In genomic region chr10:116480988-116481387, GRCm38 (mm10) we compare ENCODE assay signal across 27 mouse cellular contexts. TPM values are rescaled to one million over a fixed set of nuclear protein-coding genes. Genes with fewer than 3 reads are reported as not detected.
DNase-seq lines count a peak whose midpoint lies in the region; ATAC-seq and TF ChIP-seq lines count a peak whose summit lies in the region.
"Had no signal": no experiment of that assay in that cellular context is flagged by ENCODE, and none has a peak within 500 bp of the region (broad histone marks: within the 10 kb centered on the region; RNA-seq: fewer than 3 reads in every experiment).

No protein-coding gene starts in this region.

- DNase-seq in heart, adult 2 months = no peak
- no peak for DNase-seq in heart, postnatal 14 days
- DNase-seq in layer of hippocampus, adult 2 months (ENCODE audit: low spot score in 2 of 2) = no peak
- no peak for DNase-seq in layer of hippocampus, postnatal 10 days (ENCODE audit: low spot score in 2 of 2)
- DNase-seq in lung, postnatal 0 days (ENCODE audit: low spot score) = no peak
- no peak for DNase-seq in lung, postnatal 14 days
- no peak for DNase-seq in brain, embryonic 14.5 days (ENCODE audit: low read depth)
- DNase-seq in thymus, postnatal 0 days (ENCODE audit: low spot score) = no peak
- DNase-seq: adrenal gland, adult 2 months; cerebellum, adult 11 months; cerebellum, adult 9-10 months; cerebellum, postnatal 36 days; kidney, adult 18-20 months; layer of hippocampus, adult 9-11 months; liver, embryonic 13.5 days; retina, postnatal 1 day; right cerebral cortex, postnatal 14 days; thymus, postnatal 4 days had no signal

- TF ChIP-seq CTCF in heart, adult 2 months (IDR thresholded peaks at IDR 0.05) = peak; percentile 35
- TF ChIP-seq CTCF in layer of hippocampus, adult 2 months (conservative IDR thresholded peaks at IDR 0.05) = peak; percentile 60
- peak; percentile 28 for TF ChIP-seq CTCF in lung, postnatal 0 days (IDR thresholded peaks at IDR 0.05)
- TF ChIP-seq CTCF in brain, embryonic 14.5 days (IDR thresholded peaks at IDR 0.05; ENCODE audit: borderline replicate concordance, extremely low read depth, insufficient read depth, insufficient read length) = peak; percentile 16; the same call in 1 of the 2 replicates

- H3K4me3 ChIP-seq in heart, adult 2 months = no peak overlapping the region
- H3K4me3 ChIP-seq in layer of hippocampus, adult 2 months = no peak overlapping the region
- H3K4me3 ChIP-seq in lung, postnatal 0 days (ENCODE audit: low read depth, low read length) = no peak overlapping the region
- H3K4me3 ChIP-seq: hindbrain, embryonic 12.5 days; limb, embryonic 13.5 days; liver, embryonic 13.5 days; midbrain, embryonic 13.5 days; neural tube, embryonic 15.5 days; stomach, embryonic 15.5 days had no signal

- no peak overlapping the region for H3K4me2 ChIP-seq in lung, postnatal 0 days (replicated peaks; ENCODE audit: low read depth, low read length)
- H3K4me2 ChIP-seq: hindbrain, embryonic 12.5 days; limb, embryonic 13.5 days; liver, embryonic 13.5 days; midbrain, embryonic 13.5 days; neural tube, embryonic 15.5 days; stomach, embryonic 15.5 days had no signal

- H3K36me3 ChIP-seq in heart, adult 2 months (ENCODE audit: control insufficient read depth, insufficient read depth, low read length) = no peaks in the 10 kb centered on the region
- H3K36me3 ChIP-seq in lung, postnatal 0 days (ENCODE audit: insufficient read depth, low read length) = peaks cover 12% of the 10 kb centered on the region; the same call in 1 of the 2 replicates

- no peaks in the 10 kb centered on the region for H3K9me3 ChIP-seq in lung, postnatal 0 days (ENCODE audit: low read length)
- H3K9me3 ChIP-seq: midbrain, embryonic 13.5 days; neural tube, embryonic 15.5 days; stomach, embryonic 15.5 days had no signal

- no peaks in the 10 kb centered on the region for H3K4me1 ChIP-seq in heart, adult 2 months (ENCODE audit: control insufficient read depth, insufficient read depth, low read length)
- H3K4me1 ChIP-seq in lung, postnatal 0 days (ENCODE audit: insufficient read depth, low read depth, low read length) = no peaks in the 10 kb centered on the region
- H3K4me1 ChIP-seq: hindbrain, embryonic 12.5 days; limb, embryonic 13.5 days; midbrain, embryonic 13.5 days; neural tube, embryonic 15.5 days; stomach, embryonic 15.5 days had no signal

- ATAC-seq in lung, postnatal 0 days = no peak
- ATAC-seq: activated CD4-positive, CD25-positive, alpha-beta regulatory T cell, adult 4 months; forebrain, embryonic 14.5 days; midbrain, embryonic 13.5 days had no signal

- intact Hi-C loops in heart, adult 2 months (cut with DNase I) = no loop called here
- intact Hi-C loops in heart, postnatal 14 days (cut with DNase I) = loop anchor here (10.0 kb wide), 1 partner anchor 276 kb away; no protein-coding TSS in a partner anchor

- no peaks in the 10 kb centered on the region for H3K79me2 ChIP-seq in heart, adult 2 months (replicated peaks; ENCODE audit: control insufficient read depth, insufficient read depth, low read length)

- peaks cover 3% of the 10 kb centered on the region for H3K27me3 ChIP-seq in heart, adult 2 months (ENCODE audit: control insufficient read depth, insufficient read depth, low read length)
- no peaks in the 10 kb centered on the region for H3K27me3 ChIP-seq in lung, postnatal 0 days (replicated peaks; ENCODE audit: insufficient read depth, low read length)
- H3K27me3 ChIP-seq: hindbrain, embryonic 12.5 days; limb, embryonic 13.5 days; neural tube, embryonic 15.5 days; stomach, embryonic 15.5 days had no signal

- TF ChIP-seq EP300 in heart, adult 2 months (IDR thresholded peaks at IDR 0.05; ENCODE audit: insufficient read depth, low read depth, low read length) = no peak
- no peak for TF ChIP-seq EP300 in lung, postnatal 0 days (IDR thresholded peaks at IDR 0.05)

- no peak overlapping the region for H3K9ac ChIP-seq in heart, adult 2 months (ENCODE audit: low read depth, low read length)
- no peak overlapping the region for H3K9ac ChIP-seq in lung, postnatal 0 days (replicated peaks; ENCODE audit: low read depth)
- H3K9ac ChIP-seq: hindbrain, embryonic 12.5 days; limb, embryonic 13.5 days; liver, embryonic 13.5 days; midbrain, embryonic 13.5 days; neural tube, embryonic 15.5 days; stomach, embryonic 15.5 days had no signal

- no peak overlapping the region for H3K27ac ChIP-seq in heart, adult 2 months
- H3K27ac ChIP-seq in layer of hippocampus, adult 2 months = no peak overlapping the region
- no peak overlapping the region for H3K27ac ChIP-seq in lung, postnatal 0 days (ENCODE audit: low read length)
- H3K27ac ChIP-seq: hindbrain, embryonic 12.5 days; limb, embryonic 13.5 days; liver, embryonic 13.5 days; macrophage; midbrain, embryonic 13.5 days; neural tube, embryonic 15.5 days; stomach, embryonic 15.5 days had no signal

- TF ChIP-seq POLR2A in heart, adult 2 months (IDR thresholded peaks at IDR 0.05; ENCODE audit: insufficient read depth, low read depth, low read length) = no peak
- no peak for TF ChIP-seq POLR2A in brain, embryonic 14.5 days (IDR thresholded peaks at IDR 0.05; ENCODE audit: borderline replicate concordance, extremely low read depth, insufficient read depth, insufficient read length, poor library complexity, severe bottlenecking)

- 94% methylated on average over 5 of the region's 5 CpGs for WGBS in heart, adult 2 months
- WGBS in lung, postnatal 0 days = 80% methylated on average over 5 of the region's 5 CpGs

RNA-seq across cellular contexts. Expression of gene Kcnmb4, which starts 7.3 kb away (rescaled TPM):
- total RNA-seq in heart, adult 2 months (2021) = under 1 TPM; 0.18 to 0.41 TPM
- 0.82 and 1.4 TPM in 2 replicates for polyA plus RNA-seq in heart, adult 2 months (2012; rRNA removed)
- 1 to 10 TPM in 1 of 2 experiments, under 1 TPM in 1; 0.69 to 1.1 TPM for total RNA-seq in heart, postnatal 14 days (2021)
- 10 to 100 TPM; 73.2 to 78.4 TPM for total RNA-seq in layer of hippocampus, adult 2 months (2021)
- total RNA-seq in layer of hippocampus, postnatal 10 days (2021) = 10 to 100 TPM; 80.0 to 80.3 TPM
- 2.8 and 3.3 TPM in 2 replicates for polyA plus RNA-seq in lung, postnatal 0 days (2015; fragmentation: Nextera tagmentation; extraction: Ambion mirVana)
- polyA plus RNA-seq in brain, embryonic 14.5 days (2012; rRNA removed) = 45.7 and 50.0 TPM in 2 replicates
- 15.1 and 20.5 TPM in 2 replicates for polyA plus RNA-seq in thymus, postnatal 0 days (2015; fragmentation: Nextera tagmentation; extraction: Ambion mirVana)
- total RNA-seq: megakaryocyte-erythroid progenitor cell, adult 5-6 weeks had no signal
- polyA plus RNA-seq: macrophage had no signal

Comparison
In these comparisons a context has a peak if more than half of its experiments do, and no peak if none do; other contexts are left out.
1. RNA of gene Kcnmb4, which starts 7.3 kb away (total RNA-seq): 80.0 to 80.3 TPM in layer of hippocampus, postnatal 10 days and 73.2 to 78.4 TPM in layer of hippocampus, adult 2 months; 0.69 to 1.1 TPM in heart, postnatal 14 days and 0.18 to 0.41 TPM in heart, adult 2 months; every median in the first group is over 10 times any median in the second.
2. Peak in every context shown above with its lines, with median percentiles within 50 percentile points of each other: CTCF ChIP-seq.